Mouse (Mus musculus): ENCODE results near the gene Depdc5.

GRCm38 (mm10) chr5:33011132-33012106, 147.9 kb downstream of the Depdc5 start:
- TF ChIP-seq ZNF384 (IDR thresholded peaks at IDR 0.05; ENCODE audit: low read depth, low read length) = no peak
- no peak for TF ChIP-seq HCFC1 (IDR thresholded peaks at IDR 0.05; ENCODE audit: borderline replicate concordance, insufficient read depth, low read length)
- TF ChIP-seq MAFK (IDR thresholded peaks at IDR 0.05; ENCODE audit: insufficient read depth, low read depth, low read length) = no peak

All from ES-E14 (cell line).